Mouse (Mus musculus) liver, embryonic 16.5 days (tissue): Measurements from ENCODE around the gene Sh3d19. TPM values are rescaled to one million over a fixed set of nuclear protein-coding genes. Genes with fewer than 3 reads are reported as not detected.

Source experiments
- ATAC-seq: fragments of 200-750 bp; cut with Nextera tagmentation; 2 replicates; pipeline ENCODE4 v1.8.0; 2017; ENCODE audit warnings: low read depth, mild to moderate bottlenecking, moderate number of reproducible peaks, moderate library complexity
- H3K27ac ChIP-seq: fragments of 300-500 bp; sonication (generic); 2 replicates; pipeline ENCODE4 v1.5.1; 2014; ENCODE audit warnings: mild to moderate bottlenecking, low read length
- H3K27me3 ChIP-seq: fragments of 300-500 bp; sonication (generic); 2 replicates; pipeline ENCODE4 v1.6.1; 2014; ENCODE audit warnings: low read depth, low read length, mixed read lengths; ENCODE audit not compliant: control insufficient read depth, insufficient read depth
- H3K36me3 ChIP-seq: fragments of 300-500 bp; sonication (generic); 2 replicates; pipeline ENCODE4 v1.6.1; 2014; ENCODE audit warnings: mild to moderate bottlenecking; ENCODE audit not compliant: control insufficient read depth, insufficient read depth
- H3K4me1 ChIP-seq: fragments of 300-500 bp; sonication (generic); 2 replicates; pipeline ENCODE4 v1.6.1; 2014; ENCODE audit warnings: low read depth, low read length, mixed read lengths; ENCODE audit not compliant: control insufficient read depth
- H3K4me2 ChIP-seq: fragments of 300-500 bp; sonication (generic); 2 replicates; pipeline ENCODE4 v1.6.1; 2014; ENCODE audit warnings: low read depth, low read length, mixed read lengths
- H3K4me3 ChIP-seq: fragments of 300-500 bp; sonication (generic); 2 replicates; pipeline ENCODE4 v1.5.1; 2014; ENCODE audit warnings: low read depth, mild to moderate bottlenecking, low read length
- H3K9ac ChIP-seq: fragments of 300-500 bp; sonication (generic); 2 replicates; pipeline ENCODE4 v1.6.1; 2014; ENCODE audit warnings: low read depth, low read length
- H3K9me3 ChIP-seq: fragments of 300-500 bp; sonication (generic); replicated peaks from 2 replicates; pipeline ENCODE4 v1.6.1; 2016; ENCODE audit warnings: low read length; ENCODE audit not compliant: control insufficient read depth
- WGBS: fragments of 180-500 bp; shearing (Covaris S2); extraction: QIAGEN DNeasy Blood & Tissue Kit; methylation state at CpG from one replicate; pipeline ENCODE4 v1.1.7; 2014; ENCODE audit not compliant: insufficient replicate concordance; 5-methylcytosine and 5-hydroxymethylcytosine counted together
- polyA plus RNA-seq: library from polyadenylated mRNA; unstranded; fragments of >200 nt; fragmentation: Nextera tagmentation; extraction: Ambion mirVana; gene quantifications from 2 replicates; pipeline ENCODE4 v1.2.1, GENCODE M21; 2015

Sh3d19 gene
- polyA plus RNA-seq, 1 experiment from 2014 or later: 8.4 TPM

DNA sequence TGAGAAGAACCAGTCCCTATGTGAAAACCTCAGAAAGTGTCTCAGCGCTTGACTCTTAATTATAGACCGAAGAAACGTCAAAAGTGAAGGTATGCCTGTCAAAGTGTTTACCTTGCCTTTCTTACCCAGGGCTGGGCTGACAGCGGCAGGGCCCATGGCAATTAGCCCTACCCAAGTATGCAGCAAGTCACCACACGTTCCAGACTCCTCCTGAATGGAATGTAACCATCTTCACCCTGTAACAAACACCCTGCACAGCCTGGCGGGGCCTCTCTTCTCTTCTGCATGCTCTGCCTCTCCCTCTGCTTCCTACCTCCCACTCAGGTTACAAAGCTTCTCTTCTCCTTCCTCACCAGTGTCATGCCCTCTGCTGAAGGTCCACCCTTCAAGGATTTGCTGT is 39.0 kb upstream of the Sh3d19 start:
- no peaks in the 10 kb centered on the region for H3K36me3 ChIP-seq
- WGBS: 67% methylated on average over 6 of the region's 6 CpGs
- no peak overlapping the region for H3K27ac ChIP-seq
- no peaks in the 10 kb centered on the region for H3K9me3 ChIP-seq
- H3K4me3 ChIP-seq: no peak overlapping the region
- no peak overlapping the region for H3K4me2 ChIP-seq
- H3K27me3 ChIP-seq: no peaks in the 10 kb centered on the region
- no peak overlapping the region for H3K9ac ChIP-seq
- no peak for ATAC-seq
- no peaks in the 10 kb centered on the region for H3K4me1 ChIP-seq

- Histone ChIP-seq H3K9ac (no peak overlapping the region), H3K36me3 (no peaks in the 10 kb centered on the region), H3K9me3 (no peaks in the 10 kb centered on the region), H3K4me2 (no peak overlapping the region), H3K27ac (no peak overlapping the region), H3K27me3 (no peaks in the 10 kb centered on the region), H3K4me3 (no peak overlapping the region), H3K4me1 (no peaks in the 10 kb centered on the region)
- 50% methylated on average over 5 of the region's 5 CpGs for WGBS
- ATAC-seq: no peak
These were observed 37.3 kb upstream of the Sh3d19 start for GRCm38 (mm10) chr3:85933586-85933985.

DNA sequence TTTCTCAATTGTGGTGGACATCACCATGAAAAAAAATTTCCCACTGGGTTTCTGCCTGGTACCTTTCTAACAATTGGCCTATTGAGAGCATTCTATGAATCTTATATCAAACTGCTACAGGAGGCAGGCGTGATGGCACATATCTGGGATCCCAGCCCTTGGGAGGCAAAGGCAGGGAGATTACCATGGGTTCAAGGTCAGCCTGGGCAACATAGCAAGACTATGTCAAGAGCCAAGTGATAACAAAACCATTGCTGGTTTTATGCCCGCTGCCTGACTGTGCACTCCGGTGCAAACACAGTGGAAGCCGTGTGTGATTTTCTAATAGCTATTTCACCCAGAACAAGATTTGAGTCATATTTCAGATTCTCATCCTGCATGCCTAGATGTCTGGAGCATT is 20.0 kb upstream of the Sh3d19 start:
- Histone ChIP-seq H3K4me1 (no peaks in the 10 kb centered on the region), H3K9ac (no peak overlapping the region), H3K27ac (no peak overlapping the region), H3K4me3 (no peak overlapping the region), H3K4me2 (no peak overlapping the region), H3K9me3 (no peaks in the 10 kb centered on the region), H3K27me3 (no peaks in the 10 kb centered on the region), H3K36me3 (no peaks in the 10 kb centered on the region)
- WGBS: 73% methylated on average over 4 of the region's 4 CpGs
- no peak for ATAC-seq

GRCm38 (mm10) chr3:85952696-85953283 is 18.1 kb upstream of the Sh3d19 start:
- H3K36me3 ChIP-seq: no peaks in the 10 kb centered on the region
- WGBS: 73% methylated on average over 10 of the region's 10 CpGs
- H3K4me2 ChIP-seq: no peak overlapping the region
- H3K27me3 ChIP-seq: no peaks in the 10 kb centered on the region
- no peak overlapping the region for H3K4me3 ChIP-seq
- no peak overlapping the region for H3K27ac ChIP-seq
- H3K4me1 ChIP-seq: no peaks in the 10 kb centered on the region
- H3K9ac ChIP-seq: no peak overlapping the region
- no peaks in the 10 kb centered on the region for H3K9me3 ChIP-seq
- no peak for ATAC-seq

DNA sequence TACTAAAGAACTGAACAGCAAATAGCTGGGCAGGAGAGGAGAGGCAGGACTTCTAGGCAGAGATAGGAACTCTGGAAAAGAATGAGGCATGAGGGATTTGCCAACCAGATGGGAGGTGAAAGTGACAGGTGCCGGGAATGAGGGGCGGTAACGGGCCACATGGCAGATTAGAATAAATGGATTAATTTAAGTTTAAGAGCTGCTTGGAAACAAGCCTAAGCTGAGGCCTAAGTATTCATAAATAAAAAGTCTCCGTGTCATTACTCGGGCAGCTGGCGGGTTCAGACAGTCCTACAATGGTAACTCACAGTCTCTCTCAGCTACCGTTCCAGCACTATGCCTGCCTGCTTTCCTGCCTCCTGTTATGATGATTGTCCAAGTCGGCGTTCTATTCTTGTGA is 15.6 kb upstream of the Sh3d19 start:
- H3K4me3 ChIP-seq: no peak overlapping the region
- ATAC-seq: no peak
- WGBS: 88% methylated on average over 9 of the region's 9 CpGs
- H3K9me3 ChIP-seq: no peaks in the 10 kb centered on the region
- H3K36me3 ChIP-seq: no peaks in the 10 kb centered on the region
- no peaks in the 10 kb centered on the region for H3K27me3 ChIP-seq
- H3K9ac ChIP-seq: no peak overlapping the region
- no peak overlapping the region for H3K27ac ChIP-seq
- H3K4me2 ChIP-seq: no peak overlapping the region
- no peaks in the 10 kb centered on the region for H3K4me1 ChIP-seq

DNA sequence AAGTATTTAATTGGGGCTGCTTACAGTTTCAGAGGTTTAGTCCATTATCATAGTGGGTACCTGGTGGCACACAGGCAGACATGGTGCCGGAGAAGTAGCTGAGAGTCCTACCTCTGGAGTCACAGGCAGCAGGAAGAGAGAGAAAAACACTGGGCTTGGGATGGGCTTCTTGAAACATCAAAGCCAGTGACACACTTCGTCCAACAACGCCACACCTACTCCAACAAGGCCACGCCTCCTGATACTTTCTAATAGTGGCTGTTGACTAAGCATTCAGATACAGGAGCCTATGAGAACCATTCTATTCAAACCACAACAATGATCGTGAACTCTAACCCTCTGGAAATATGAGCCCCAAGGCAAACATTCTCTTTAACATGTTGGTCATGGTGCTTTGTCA is 15.2 kb upstream of the Sh3d19 start:
- 76% methylated on average over 5 of the region's 5 CpGs for WGBS
- Histone ChIP-seq H3K4me3 (no peak overlapping the region), H3K27ac (no peak overlapping the region), H3K4me2 (no peak overlapping the region), H3K4me1 (no peaks in the 10 kb centered on the region), H3K9ac (no peak overlapping the region), H3K36me3 (no peaks in the 10 kb centered on the region), H3K9me3 (no peaks in the 10 kb centered on the region), H3K27me3 (no peaks in the 10 kb centered on the region)
- ATAC-seq: no peak

DNA sequence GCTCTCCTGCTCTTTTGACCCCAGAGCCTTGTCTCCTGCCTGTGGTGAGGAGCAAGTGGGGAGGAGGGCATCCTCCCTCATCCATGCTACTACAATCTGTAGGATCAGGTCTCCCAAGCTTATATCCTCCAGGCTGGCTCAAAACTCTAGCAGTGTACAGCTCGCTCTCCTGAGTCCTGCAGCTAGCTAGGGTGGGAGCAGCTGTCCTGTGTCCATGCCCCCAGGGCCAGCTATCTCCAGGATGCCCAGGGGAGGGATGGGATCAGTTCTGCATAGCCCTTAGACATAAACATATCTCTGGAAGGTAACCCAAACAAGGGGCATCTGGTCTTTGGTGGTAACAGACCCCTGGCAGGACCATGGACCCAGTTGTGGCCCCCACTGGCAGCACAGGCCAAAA is 11.2 kb upstream of the Sh3d19 start:
- Histone ChIP-seq H3K27me3 (no peaks in the 10 kb centered on the region), H3K27ac (no peak overlapping the region), H3K36me3 (no peaks in the 10 kb centered on the region), H3K4me1 (no peaks in the 10 kb centered on the region), H3K4me2 (no peak overlapping the region), H3K9ac (no peak overlapping the region), H3K9me3 (no peaks in the 10 kb centered on the region), H3K4me3 (no peak overlapping the region)
- ATAC-seq: no peak
- WGBS: 71% methylated on average over 1 of the region's 1 CpGs

GRCm38 (mm10) chr3:85961134-85961533 is 9.8 kb upstream of the Sh3d19 start:
- no peaks in the 10 kb centered on the region for H3K4me1 ChIP-seq
- ATAC-seq: no peak
- 33% methylated on average over 5 of the region's 5 CpGs for WGBS
- no peak overlapping the region for H3K27ac ChIP-seq
- no peak overlapping the region for H3K9ac ChIP-seq
- H3K36me3 ChIP-seq: no peaks in the 10 kb centered on the region
- H3K9me3 ChIP-seq: no peaks in the 10 kb centered on the region
- no peak overlapping the region for H3K4me3 ChIP-seq
- H3K4me2 ChIP-seq: no peak overlapping the region
- H3K27me3 ChIP-seq: no peaks in the 10 kb centered on the region

DNA sequence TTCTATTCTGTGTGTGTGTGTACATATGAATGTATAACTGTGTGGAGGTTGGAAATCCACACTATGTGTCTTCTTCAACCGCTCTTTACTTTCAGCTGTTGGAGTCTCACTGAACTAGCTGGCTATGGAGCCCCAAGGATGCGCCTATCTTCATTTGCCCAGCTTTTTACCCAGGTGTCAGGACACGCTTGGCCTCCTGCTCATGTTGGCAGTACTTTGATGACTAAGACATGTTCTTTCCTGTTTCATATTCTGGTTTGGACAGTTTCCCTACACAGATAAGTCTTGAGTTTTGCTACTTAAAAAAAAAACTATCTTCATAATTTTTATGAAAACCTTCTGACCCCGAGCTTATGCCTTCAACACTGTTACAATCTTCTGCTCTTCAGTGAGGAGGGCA is 5.4 kb upstream of the Sh3d19 start:
- 62% methylated on average over 4 of the region's 4 CpGs for WGBS
- Histone ChIP-seq H3K27me3 (no peaks in the 10 kb centered on the region), H3K9ac (no peak overlapping the region), H3K4me3 (no peak overlapping the region), H3K4me2 (no peak overlapping the region), H3K4me1 (peaks cover 1% of the 10 kb centered on the region), H3K27ac (no peak overlapping the region), H3K9me3 (no peaks in the 10 kb centered on the region), H3K36me3 (no peaks in the 10 kb centered on the region)
- no peak for ATAC-seq
